Mouse (Mus musculus) testis, adult 2 months (tissue): ENCODE results near the gene Otulin.

ENCODE experiments used
- CTCF ChIP-seq: fragments of 200-500 bp; IDR thresholded peaks from 2 replicates; pipeline ENCODE4 v1.5.1; 2012; ENCODE audit warnings: low read depth, mild to moderate bottlenecking, inconsistent platforms, low read length, moderate library complexity; ENCODE audit not compliant: control insufficient read depth, insufficient read depth, insufficient replicate concordance
- POLR2A ChIP-seq: fragments of 200-500 bp; IDR thresholded peaks from 2 replicates; pipeline ENCODE4 v1.6.1; 2012; ENCODE audit warnings: low read depth, mild to moderate bottlenecking, inconsistent platforms, low read length, moderate library complexity; ENCODE audit not compliant: control insufficient read depth

GRCm38 (mm10) chr15:27672259-27672658, 41.8 kb upstream of the Otulin start:
- TF ChIP-seq CTCF (no peak), POLR2A (no peak)
